Mouse (Mus musculus) right cerebral cortex, postnatal 25 days (tissue): ENCODE results near the gene Tmc6.
A peak's percentile ranks its signal among the peaks of the same experiment; 100 is the strongest.
"Not testable (repeated sequence)": the region's sequence is repeated elsewhere in the genome, so short reads cannot be mapped to it uniquely, and the experiment has no call there.

Experiments used
- DNase-seq: peaks from one replicate; pipeline ENCODE4 v3.0.0; 2022

Gene Tmc6

GRCm38 (mm10) chr11:117781993-117782704 is at the start of gene Tmc6, which contains the start of gene Tmc8:
Tmc6 (minus strand) TSS chr11:117782198.
Tmc8 (plus strand) TSS chr11:117782076.
- no peak for DNase-seq

DNA sequence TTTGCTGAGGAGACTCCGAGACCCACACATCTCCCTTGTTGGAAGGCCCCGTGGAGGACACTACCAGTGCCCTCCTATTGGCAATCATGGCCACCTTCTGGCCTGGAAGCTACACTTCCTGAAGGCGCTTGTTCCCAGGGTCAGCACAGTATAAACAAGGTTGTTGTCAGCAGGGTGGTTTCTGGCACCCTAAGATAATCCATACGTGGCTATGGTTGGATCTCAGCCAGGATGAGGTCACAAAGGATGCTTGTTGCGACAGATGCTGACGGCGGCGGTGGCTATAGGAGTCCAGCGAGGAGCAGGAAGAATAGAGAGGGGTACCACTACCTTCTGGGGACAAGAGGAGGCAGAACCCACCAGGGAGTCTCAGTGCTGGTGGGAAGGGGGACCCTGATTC is 48.4 kb upstream of the Tmc6 start:
- DNase-seq: no peak

- DNase-seq: no peak
These were observed 47.7 kb upstream of the Tmc6 start for GRCm38 (mm10) chr11:117829671-117830215.

DNA sequence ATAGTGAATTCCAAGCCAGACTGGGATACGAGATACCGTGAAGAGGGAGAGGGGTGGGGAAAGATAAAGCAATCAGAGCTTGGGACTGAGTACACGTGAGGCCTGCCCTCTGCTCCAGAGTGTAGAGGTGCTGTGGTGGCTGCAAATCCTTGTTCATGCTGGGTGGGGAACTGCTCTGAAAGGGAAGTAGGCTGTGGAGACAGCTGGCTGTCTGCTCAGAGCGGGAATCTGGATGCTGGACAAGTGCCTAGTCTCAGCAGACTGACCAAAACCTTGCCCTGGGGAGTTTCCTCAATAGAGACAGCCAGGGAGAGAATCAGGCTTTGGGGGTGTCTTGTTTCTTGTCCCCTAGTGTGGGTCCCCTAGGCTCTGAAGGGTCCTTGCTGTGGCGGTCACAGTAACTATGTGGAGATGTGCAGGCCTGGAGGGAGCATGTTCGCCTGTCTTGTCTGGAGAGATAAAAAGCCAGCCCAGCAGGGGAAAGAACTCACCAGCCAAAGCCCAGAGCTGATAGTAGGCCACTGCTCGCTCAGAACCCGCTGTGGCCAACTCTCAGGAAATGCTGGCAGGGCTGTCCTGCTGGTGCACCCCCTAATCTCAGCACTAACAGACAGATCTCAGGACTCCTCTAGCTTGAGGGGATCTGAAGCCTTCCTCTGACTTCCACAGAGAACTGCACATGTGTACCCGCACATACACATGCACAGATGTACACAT is 47.0 kb upstream of the Tmc6 start:
- no peak for DNase-seq

GRCm38 (mm10) chr11:117828149-117828887 is 46.3 kb upstream of the Tmc6 start:
- DNase-seq: no peak

DNA sequence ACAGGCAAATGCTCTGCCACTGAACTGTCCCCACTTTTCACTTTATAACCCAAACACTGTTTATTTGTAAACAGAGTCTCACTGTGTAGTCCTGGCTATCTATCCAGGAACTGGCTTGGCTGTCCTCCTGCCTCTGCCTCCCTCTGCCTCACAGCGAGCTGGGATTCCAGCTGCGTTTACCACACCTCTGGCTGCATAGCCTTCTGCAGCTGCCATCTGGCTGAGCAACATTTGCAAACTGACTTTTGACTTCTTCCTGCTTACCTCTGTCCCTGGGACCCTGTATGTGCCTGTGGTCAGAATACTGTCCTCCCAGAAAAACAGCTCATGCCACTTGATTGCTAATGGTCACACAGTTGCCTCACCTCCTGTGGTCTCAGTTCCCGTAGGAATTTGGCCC is 45.4 kb upstream of the Tmc6 start:
- no peak for DNase-seq

GRCm38 (mm10) chr11:117826916-117827315 is 44.9 kb upstream of the Tmc6 start:
- DNase-seq: no peak

DNA sequence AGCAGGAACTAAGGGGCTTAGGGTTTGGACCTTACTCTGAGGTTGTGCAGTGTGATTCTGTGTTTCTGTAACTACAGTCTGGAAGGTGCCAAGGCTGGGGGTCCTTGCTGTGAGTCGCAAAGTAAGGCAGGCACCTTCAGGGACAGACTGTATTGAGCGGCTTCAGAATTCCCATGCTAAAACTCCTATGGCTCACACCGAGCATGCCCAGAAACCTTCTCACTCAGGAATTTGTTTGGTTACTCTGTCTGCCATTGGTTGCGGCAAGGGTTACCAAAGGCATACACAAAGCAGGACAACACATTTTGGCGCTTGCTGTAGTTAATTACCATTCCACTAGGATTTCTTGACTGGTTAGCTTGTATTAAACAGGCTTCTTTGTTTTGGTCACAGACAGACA is 44.2 kb upstream of the Tmc6 start:
- no peak for DNase-seq

GRCm38 (mm10) chr11:117825333-117826101 is 43.5 kb upstream of the Tmc6 start, which contains the start of the genes Afmid and Tk1:
Afmid (plus strand) TSS chr11:117825924.
Tk1 (minus strand) TSS chr11:117826092.
- DNase-seq: no peak

GRCm38 (mm10) chr11:117824060-117824969 is 42.3 kb upstream of the Tmc6 start:
- DNase-seq: peak; percentile 78

DNA sequence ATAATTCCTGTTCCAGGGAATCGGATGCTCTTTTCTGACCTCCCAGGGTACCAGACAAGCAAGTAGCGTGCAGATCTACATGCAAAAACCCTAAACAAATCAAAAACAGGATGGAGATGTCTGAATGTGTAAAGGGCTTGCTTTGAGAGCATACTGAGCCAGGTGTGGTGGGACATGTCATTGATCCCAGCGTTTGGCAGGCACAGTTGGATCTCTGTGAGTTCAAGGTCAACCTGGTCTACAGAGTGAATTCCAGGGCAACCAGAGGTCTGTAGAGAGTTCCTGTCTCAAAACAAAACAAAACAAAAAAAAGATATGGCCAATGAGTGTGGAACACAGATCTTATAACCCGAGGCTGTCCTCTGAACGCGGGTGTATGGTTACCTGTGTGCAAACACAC is 41.4 kb upstream of the Tmc6 start:
- no peak for DNase-seq

DNA sequence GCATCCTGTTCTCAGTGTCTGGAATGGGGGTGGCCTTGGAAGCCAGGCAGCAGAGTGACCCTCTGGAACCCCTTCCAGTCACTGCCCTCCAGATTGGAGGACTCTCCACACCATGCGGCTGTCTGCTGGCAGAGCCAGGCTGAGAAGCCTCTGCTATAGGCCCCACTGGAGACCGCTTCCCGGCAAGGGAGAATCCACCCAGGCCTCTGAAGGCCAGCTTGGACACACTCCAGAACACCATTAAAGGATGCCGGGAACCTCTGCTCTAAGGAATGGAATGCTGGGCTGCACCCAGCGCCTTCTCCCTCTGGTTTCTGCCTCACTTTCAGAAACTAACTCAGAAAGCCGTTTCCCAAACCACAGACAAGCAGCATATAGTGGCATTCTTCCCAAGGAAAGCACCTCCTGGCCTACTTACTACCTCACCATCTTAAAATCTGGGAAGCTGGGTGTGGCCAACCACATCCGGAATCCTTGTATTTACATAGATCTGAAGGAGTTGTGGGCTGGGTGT is 40.8 kb upstream of the Tmc6 start:
- no peak for DNase-seq

DNA sequence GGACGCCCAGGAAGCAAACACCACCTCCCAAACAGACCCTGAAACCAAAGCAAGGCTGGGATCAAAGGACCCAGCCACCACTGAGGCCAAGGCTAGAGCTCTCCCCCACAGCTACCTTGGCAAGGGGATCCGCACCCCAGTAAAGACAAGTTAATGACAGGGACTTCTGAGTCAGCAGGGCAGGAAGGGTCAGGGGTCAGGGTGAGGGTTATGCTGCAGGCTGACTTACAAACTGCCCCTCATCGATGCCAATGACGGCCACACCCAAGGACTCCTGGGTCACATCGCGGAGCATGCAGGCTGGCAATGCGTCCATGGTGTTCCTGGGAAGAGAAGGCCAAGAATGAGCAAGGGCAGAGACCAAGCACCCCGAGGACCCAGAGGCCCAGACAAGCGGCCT is 39.9 kb upstream of the Tmc6 start:
- no peak for DNase-seq

- no peak for DNase-seq
These were observed 38.2 kb upstream of the Tmc6 start for GRCm38 (mm10) chr11:117820173-117820572.

- no peak for DNase-seq
These were observed 37.1 kb upstream of the Tmc6 start for GRCm38 (mm10) chr11:117819095-117819494.

GRCm38 (mm10) chr11:117816389-117816996 is 34.5 kb upstream of the Tmc6 start:
- no peak for DNase-seq

DNA sequence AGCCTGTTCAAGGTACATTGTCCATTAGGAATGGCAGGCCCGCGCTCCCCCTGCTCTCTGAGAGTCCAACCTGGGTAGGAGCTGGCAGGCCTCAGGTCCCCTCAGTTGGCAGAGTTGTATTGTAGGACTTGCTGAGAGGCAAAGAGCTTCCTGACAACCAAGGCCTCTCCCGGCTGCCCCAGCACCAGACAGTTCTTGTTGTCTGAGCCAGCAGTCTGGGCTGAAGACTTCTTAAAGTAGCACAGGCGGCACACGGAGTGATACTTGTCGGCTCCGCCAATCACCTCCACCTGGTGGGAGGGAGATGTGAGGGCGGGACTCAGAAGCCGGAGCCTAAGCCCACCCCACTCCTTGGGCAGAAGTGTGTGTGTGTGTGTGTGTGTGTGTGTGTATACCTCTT is 33.9 kb upstream of the Tmc6 start:
- not testable (repeated sequence) for DNase-seq

DNA sequence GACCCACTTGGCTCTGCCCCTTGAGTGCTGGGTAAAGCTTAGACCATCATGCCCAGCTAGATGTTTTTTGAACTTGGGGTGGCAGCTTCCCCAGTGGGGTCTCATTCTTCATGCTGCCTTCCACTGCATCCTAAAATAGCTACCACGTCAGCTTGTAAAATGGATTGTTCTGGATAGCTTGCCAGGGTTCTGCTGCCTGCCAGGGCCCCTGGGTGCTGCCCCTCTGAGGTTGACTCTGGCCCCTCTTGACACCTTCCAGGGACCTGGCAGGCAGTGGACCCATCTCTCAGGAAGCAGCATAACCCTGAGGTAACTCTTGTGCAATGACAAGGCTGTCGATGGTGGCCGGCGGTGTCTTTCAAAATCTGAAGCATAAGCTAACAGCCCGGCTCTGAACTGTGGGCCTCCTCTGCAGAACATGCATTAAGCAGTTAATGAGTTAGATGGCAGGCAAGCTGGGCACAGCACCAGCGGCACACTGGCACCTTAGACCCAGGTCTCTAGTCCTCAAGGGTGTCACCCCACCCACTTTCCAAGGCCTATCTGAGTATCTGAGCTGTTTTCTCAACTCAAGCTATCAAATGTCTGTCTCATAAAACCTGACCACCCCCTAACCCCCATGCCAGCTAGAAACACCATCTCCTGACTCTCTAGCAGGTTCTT is 32.8 kb upstream of the Tmc6 start:
- DNase-seq: no peak

DNA sequence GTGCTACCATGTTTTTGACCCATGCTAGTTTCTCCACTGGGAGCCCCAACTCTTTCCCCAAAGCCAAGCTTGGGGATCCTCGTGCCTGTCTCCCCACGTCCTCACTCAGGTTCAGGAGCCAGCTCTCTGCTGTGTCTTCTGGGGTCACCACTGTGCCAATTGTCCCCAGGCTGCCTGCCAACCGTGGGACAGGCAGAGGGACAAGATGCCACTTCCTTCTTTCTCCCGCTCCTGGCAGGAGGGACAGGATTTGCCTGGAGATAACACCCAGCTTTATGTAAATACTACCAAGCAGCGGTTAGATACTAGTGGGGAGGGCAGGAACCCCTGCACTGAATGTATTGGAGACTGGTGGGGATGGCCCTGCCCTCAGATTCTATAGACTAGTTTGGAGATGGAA is 31.9 kb upstream of the Tmc6 start:
- no peak for DNase-seq

- peak; percentile 67 for DNase-seq
These were observed 28.5 kb upstream of the Tmc6 start for GRCm38 (mm10) chr11:117810401-117811046.
